Mouse (Mus musculus) right cerebral cortex, postnatal 4 days (tissue): Measurements from ENCODE around the gene 1300017J02Rik.

Source experiments
- DNase-seq: peaks from one replicate; pipeline ENCODE4 v3.0.0-alpha.2; 2022

Gene 1300017J02Rik

GRCm38 (mm10) chr9:103265778-103266177 lies 39.1 kb downstream of the 1300017J02Rik start:
- DNase-seq = no peak

DNA sequence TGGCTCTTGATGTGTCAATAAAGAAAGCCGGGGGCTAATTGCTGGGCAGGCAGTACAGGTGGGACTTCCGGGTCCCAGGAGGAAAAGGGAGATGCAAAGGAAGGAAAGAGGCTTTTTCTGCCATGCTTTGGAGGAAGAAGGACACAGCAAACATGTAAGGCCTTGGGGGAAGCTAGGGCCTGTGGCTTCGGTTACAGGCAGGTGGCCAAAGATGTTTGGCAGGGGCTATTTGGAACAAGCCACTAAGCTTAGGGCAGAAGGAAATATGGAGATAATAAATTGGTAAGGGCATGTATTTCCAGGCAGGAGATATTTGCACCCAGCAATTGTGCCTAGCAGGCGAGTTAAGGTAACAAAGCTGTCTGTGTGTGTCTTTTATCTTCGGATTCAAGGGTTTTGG lies 52.0 kb downstream of the 1300017J02Rik start:
- peak; percentile 31 for DNase-seq

- DNase-seq = no peak
Observed at GRCm38 (mm10) chr9:103248618-103249017, 56.3 kb downstream of the 1300017J02Rik start.

GRCm38 (mm10) chr9:103246526-103247168 lies 58.2 kb downstream of the 1300017J02Rik start:
- no peak for DNase-seq

- DNase-seq = no peak
Observed at GRCm38 (mm10) chr9:103243640-103244039, 61.2 kb downstream of the 1300017J02Rik start.

DNA sequence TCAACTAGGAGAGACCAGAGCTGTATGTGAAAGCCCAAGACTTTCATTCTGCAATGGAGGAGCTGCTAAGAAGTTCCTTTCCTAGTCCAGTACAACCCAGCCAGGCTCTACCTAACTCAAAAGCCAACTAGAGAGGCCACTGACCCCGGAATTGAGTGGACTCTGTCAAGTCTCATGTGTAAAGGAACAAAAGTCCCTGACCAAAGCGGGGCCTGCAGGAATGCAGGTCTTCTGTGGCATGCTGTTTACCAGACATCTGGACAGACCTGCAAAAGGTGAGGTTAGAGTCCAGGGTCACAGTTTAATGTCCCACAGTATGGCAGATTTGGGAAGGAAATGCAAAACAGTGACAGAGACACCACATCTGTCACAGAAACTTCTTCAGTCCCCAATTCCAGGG lies 63.7 kb downstream of the 1300017J02Rik start:
- no peak for DNase-seq

- DNase-seq = no peak
Observed at GRCm38 (mm10) chr9:103239471-103239870, 65.4 kb downstream of the 1300017J02Rik start.

- no peak for DNase-seq
Observed at GRCm38 (mm10) chr9:103234565-103235165, 70.2 kb downstream of the 1300017J02Rik start.

DNA sequence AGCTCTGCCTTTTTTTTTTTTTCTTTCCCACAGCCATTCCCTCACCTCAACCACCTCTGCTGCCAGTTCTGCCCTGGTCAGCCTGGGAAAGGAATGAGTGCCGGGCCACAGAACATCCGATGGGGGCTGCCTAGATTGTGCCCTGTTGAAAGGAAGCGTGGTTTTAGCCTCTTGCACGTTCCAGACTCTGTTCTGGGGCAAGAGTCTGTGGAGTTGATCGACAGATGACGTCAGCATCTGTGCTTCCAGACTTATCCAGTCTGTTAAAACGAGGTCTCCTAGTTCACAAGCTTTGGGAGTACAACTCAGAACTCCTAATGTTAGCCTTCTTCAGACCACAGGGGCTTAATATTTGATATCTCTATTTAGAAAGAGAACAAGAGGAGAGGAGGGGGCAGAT lies 70.8 kb downstream of the 1300017J02Rik start:
- DNase-seq = no peak

DNA sequence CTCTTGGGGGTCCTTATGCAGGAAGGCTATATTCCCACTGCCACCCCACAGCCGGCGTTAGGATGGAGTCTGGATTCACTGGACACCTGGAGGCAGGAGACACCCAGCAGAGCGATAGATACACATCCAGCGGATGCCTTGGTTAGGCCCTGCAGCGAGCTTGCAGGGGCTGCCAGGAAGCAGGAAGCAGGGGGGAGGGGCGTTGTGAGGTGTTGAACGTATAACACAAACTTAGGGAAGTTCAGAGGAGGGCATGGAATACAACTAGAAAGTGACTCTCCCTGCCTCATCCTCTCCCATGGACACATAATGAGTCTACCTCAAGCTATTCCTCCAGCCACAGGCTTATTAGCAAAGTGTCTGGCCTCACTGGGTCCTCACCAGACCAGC lies 71.9 kb downstream of the 1300017J02Rik start:
- no peak for DNase-seq

DNA sequence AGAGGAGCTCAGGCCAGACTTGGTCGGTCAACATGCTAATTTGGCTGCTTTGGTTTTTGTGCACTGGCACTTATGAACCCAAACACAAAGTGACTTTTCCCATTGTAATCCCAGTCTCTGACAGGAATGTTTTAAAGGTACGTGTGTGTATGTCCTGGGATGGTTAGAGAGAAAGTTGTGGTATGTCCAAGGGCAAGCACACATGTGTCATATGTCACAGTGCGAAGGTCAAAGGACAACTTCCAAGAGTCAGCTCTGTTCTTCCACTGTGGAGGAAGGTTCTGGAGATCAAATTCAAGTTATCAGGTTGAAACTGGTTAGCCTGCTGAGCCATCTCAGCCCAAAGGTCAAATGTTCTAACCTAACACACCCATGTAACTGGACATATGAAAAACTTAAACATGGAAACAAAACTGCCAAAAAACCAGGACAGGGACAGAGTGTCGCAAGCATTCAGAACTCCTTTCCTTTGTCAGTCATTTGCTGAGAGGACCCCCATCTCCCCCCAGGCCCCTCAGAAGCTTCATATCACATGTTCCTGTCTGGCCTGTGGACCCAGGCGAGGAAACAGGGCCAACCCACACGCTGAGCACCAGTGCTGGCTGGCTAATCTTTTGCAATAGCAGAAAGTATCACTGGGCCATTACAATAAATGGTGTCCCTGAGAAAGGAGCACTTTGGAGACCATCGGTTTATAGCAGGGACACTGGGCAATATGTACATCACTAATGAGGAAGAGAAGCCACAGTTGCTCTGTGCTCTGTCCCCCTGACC lies 72.5 kb downstream of the 1300017J02Rik start:
- DNase-seq = no peak

- peak; percentile 14 for DNase-seq
Observed at GRCm38 (mm10) chr9:103230151-103230951, 74.5 kb downstream of the 1300017J02Rik start, which contains the start of the genes Gm20425 and Trf. TSS of gene Gm20425 (minus strand) at chr9:103230307. TSS of gene Trf (minus strand) at chr9:103230444.

- DNase-seq = no peak
Observed at GRCm38 (mm10) chr9:103229037-103229867, 75.6 kb downstream of the 1300017J02Rik start.

- DNase-seq = no peak
Observed at GRCm38 (mm10) chr9:103228370-103229003, 76.4 kb downstream of the 1300017J02Rik start.

- DNase-seq = no peak
Observed at GRCm38 (mm10) chr9:103227760-103228159, 77.1 kb downstream of the 1300017J02Rik start.

- DNase-seq = peak; percentile 18
Observed at GRCm38 (mm10) chr9:103226806-103227205, 78.1 kb downstream of the 1300017J02Rik start.

- no peak for DNase-seq
Observed at GRCm38 (mm10) chr9:103225464-103225863, 79.4 kb downstream of the 1300017J02Rik start.

GRCm38 (mm10) chr9:103224721-103225120 lies 80.2 kb downstream of the 1300017J02Rik start:
- DNase-seq = no peak

DNA sequence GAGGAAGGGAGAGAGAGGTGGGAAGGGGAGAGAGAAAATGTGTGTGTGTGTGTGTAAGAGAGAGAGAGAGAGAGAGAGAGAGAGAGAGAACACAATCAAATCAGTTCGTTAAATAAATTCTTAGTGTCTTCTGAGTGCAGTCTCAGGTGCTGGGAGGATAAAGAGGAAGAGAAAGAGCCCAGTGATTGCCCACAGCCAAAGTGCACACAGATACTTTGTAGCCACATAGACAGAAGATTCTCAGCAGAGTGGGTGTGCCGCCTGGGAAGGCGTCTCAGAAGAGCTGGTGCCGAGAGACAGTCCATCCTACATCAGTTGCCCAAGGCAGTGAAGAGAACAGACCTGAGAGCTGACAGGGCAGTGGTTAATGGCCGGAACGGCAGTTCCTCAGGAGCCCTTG lies 90.6 kb downstream of the 1300017J02Rik start:
- no peak for DNase-seq

- no peak for DNase-seq
Observed at GRCm38 (mm10) chr9:103213631-103214030, 91.3 kb downstream of the 1300017J02Rik start.

DNA sequence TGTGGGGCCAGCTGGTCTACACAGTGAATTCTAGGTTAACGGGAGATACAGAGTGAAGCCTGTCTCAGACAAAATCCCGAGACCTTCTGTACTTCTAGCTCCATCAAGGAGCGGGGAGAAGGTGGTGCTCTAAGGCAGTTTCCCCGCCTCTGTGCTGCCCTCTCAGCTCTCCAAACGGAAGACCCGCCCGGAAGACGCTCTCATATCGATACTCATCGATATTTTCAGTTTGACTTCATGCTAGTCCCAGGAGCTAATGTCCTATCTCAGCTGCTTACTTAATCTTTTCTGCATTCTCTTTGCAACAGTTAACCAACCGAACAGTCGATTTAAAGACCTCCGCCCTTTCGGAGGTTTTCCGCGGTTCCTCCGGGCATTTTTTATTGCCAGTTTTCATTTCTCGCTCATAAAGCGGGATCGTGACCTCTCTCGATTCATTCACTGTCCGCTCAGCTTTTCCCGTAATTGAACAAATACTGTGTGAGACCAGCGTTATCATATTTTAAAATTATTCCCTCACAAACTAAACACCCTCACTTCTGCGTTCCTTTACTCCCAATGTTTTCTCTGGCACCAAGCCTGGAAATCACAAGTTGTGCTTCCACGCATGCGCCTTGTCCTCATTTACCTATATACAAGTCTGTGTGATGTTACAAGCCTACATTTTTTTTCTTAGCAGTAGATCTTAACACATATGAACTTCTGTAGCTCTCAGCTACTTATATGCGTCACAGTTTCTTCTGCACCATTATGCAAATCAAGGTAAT lies 92.0 kb downstream of the 1300017J02Rik start:
- no peak for DNase-seq
